Mouse (Mus musculus) NIH3T3 (cell line): ENCODE measurements around the gene Olfr328.
A peak's percentile ranks its signal among the peaks of the same experiment; 100 is the strongest.
"Not testable (repeated sequence)": the region's sequence is repeated elsewhere in the genome, so short reads cannot be mapped to it uniquely, and the experiment has no call there.

Experiments
- DNase-seq: peaks from one replicate; pipeline ENCODE4 v3.0.0-alpha.2; 2012; ENCODE audit warnings: low read depth

Gene Olfr328

GRCm38 (mm10) chr11:58555536-58555935 is at the start of gene Olfr328:
Gene Olfr328, minus strand, starts transcription at chr11:58555636.
- DNase-seq, result peak; percentile 2

GRCm38 (mm10) chr11:58605228-58605627 is 49.8 kb upstream of the Olfr328 start:
- DNase-seq, result no peak

GRCm38 (mm10) chr11:58604688-58605087 is 49.3 kb upstream of the Olfr328 start:
- no peak for DNase-seq

GRCm38 (mm10) chr11:58602800-58603560 is 47.5 kb upstream of the Olfr328 start:
- DNase-seq, result no peak

- DNase-seq, result no peak
These were observed 46.6 kb upstream of the Olfr328 start for GRCm38 (mm10) chr11:58602062-58602461.

GRCm38 (mm10) chr11:58597837-58598236 is 42.4 kb upstream of the Olfr328 start:
- DNase-seq, result no peak

GRCm38 (mm10) chr11:58594814-58595213 is 39.4 kb upstream of the Olfr328 start, which contains the start of gene Olfr324:
Gene Olfr324, plus strand, starts transcription at chr11:58595114.
- no peak for DNase-seq

- no peak for DNase-seq
These were observed 33.3 kb upstream of the Olfr328 start for GRCm38 (mm10) chr11:58588620-58589250.

- peak; percentile 65 for DNase-seq
These were observed 32.5 kb upstream of the Olfr328 start for GRCm38 (mm10) chr11:58587898-58588348.

- DNase-seq, result no peak
These were observed 23.2 kb upstream of the Olfr328 start for GRCm38 (mm10) chr11:58578636-58579035.

GRCm38 (mm10) chr11:58577430-58577829 is 22.0 kb upstream of the Olfr328 start, which contains the start of gene Olfr325:
Gene Olfr325, plus strand, starts transcription at chr11:58577730.
- no peak for DNase-seq

- no peak for DNase-seq
These were observed 15.0 kb upstream of the Olfr328 start, which contains the start of gene Olfr224 for GRCm38 (mm10) chr11:58570405-58570804. Gene Olfr224, minus strand, starts transcription at chr11:58570553.

GRCm38 (mm10) chr11:58546322-58546721 is 9.1 kb downstream of the Olfr328 start, which contains the start of gene Olfr329-ps:
Gene Olfr329-ps, minus strand, starts transcription at chr11:58546422.
- no peak for DNase-seq

GRCm38 (mm10) chr11:58534736-58535135 is 20.7 kb downstream of the Olfr328 start, which contains the start of gene Olfr330:
Gene Olfr330, minus strand, starts transcription at chr11:58534836.
- not testable (repeated sequence) for DNase-seq

GRCm38 (mm10) chr11:58519756-58520155 is 35.7 kb downstream of the Olfr328 start:
- not testable (repeated sequence) for DNase-seq

- not testable (repeated sequence) for DNase-seq
These were observed 36.5 kb downstream of the Olfr328 start for GRCm38 (mm10) chr11:58518916-58519315.

- DNase-seq, result not testable (repeated sequence)
These were observed 46.4 kb downstream of the Olfr328 start for GRCm38 (mm10) chr11:58509058-58509457.

GRCm38 (mm10) chr11:58502472-58502871 is 53.0 kb downstream of the Olfr328 start, which contains the start of gene Olfr331:
Gene Olfr331, minus strand, starts transcription at chr11:58502572.
- not testable (repeated sequence) for DNase-seq
